Mouse (Mus musculus) A20 (cell line): ENCODE results near the gene Abce1.
A peak's percentile ranks its signal among the peaks of the same experiment; 100 is the strongest.

ENCODE experiments used
- DNase-seq: peaks from one replicate; pipeline ENCODE4 v3.0.0-alpha.2; 2011; ENCODE audit warnings: low read depth, low spot score

The Abce1 gene

GRCm38 (mm10) chr8:79639586-79640451 lies 71.7 kb downstream of the Abce1 start, which contains the start of gene Otud4:
Otud4 (plus strand) TSS chr8:79639618.
- DNase-seq = no peak

- peak; percentile 99 for DNase-seq
Observed at GRCm38 (mm10) chr8:79638707-79639549, 72.6 kb downstream of the Abce1 start.

GRCm38 (mm10) chr8:79638001-79638706 lies 73.4 kb downstream of the Abce1 start:
- peak; percentile 21 for DNase-seq

- no peak for DNase-seq
Observed at GRCm38 (mm10) chr8:79637237-79637636, 74.3 kb downstream of the Abce1 start.

GRCm38 (mm10) chr8:79636151-79636550 lies 75.4 kb downstream of the Abce1 start:
- no peak for DNase-seq

- no peak for DNase-seq
Observed at GRCm38 (mm10) chr8:79635491-79635890, 76.0 kb downstream of the Abce1 start.
